Comparison of ENCODE assay signal across 13 mouse cellular contexts in the genomic region with DNA sequence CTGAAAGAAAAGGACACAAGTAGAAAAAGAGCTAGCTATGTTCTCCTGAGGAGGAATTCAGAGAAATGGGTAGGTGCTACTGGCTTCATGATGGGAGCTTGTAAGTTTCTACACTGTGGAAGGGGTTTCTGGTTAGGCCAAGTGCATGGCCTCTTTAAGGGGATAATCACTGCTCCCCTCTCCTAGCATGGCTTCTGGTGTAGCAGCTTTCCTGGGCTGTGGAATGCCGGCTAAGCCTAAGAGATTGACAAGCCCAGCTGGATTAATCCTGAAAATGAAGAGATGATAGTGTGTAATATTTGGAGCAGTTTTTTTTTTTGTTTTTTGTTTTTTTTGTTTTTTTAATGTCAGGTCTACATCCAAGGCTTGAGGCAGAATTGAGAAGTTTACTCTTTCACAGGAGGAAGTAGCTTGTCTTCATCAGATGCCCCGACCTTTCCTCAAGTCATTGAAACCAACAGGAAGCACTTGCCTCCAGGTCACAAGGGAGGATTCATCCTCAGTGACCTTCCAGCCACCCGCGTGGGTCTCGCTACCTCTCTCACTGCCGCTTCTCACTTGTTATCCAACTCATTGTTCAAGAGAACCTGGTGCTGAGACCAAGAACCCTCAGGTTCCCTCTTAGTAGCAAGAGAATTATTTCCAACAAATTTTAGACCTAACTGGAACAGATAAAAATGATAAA.
"Had no signal": no experiment of that assay in that cellular context is flagged by ENCODE, and none has a peak within 500 bp of the region (broad histone marks: within the 10 kb centered on the region; RNA-seq: fewer than 3 reads in every experiment).

No protein-coding gene starts in this region.

- H3K4me2 ChIP-seq: kidney, embryonic 15.5 days; limb, embryonic 13.5 days; liver, embryonic 13.5 days; midbrain, embryonic 12.5 days had no signal

- H3K9ac ChIP-seq: kidney, embryonic 15.5 days; limb, embryonic 13.5 days; liver, embryonic 13.5 days; midbrain, embryonic 12.5 days had no signal

- H3K4me3 ChIP-seq: kidney, embryonic 15.5 days; limb, embryonic 13.5 days; liver, embryonic 13.5 days; midbrain, embryonic 12.5 days had no signal

- DNase-seq: kidney, adult 2 months; kidney, postnatal 14 days; left cerebral cortex, postnatal 4 days; liver, embryonic 13.5 days; lung, adult 18-20 months; right cerebral cortex, postnatal 4 days; spleen, adult 18-20 months; thymus, postnatal 14 days had no signal

- H3K27ac ChIP-seq: limb, embryonic 13.5 days; liver, embryonic 13.5 days; midbrain, embryonic 12.5 days had no signal

- H3K36me3 ChIP-seq: kidney, embryonic 15.5 days; limb, embryonic 13.5 days; liver, embryonic 13.5 days; midbrain, embryonic 12.5 days had no signal

- H3K27me3 ChIP-seq: kidney, embryonic 15.5 days; limb, embryonic 13.5 days; midbrain, embryonic 12.5 days had no signal

- ATAC-seq: intestine, embryonic 16.5 days; midbrain, embryonic 16.5 days had no signal

- H3K9me3 ChIP-seq: kidney, embryonic 15.5 days; limb, embryonic 13.5 days; liver, embryonic 13.5 days; midbrain, embryonic 12.5 days had no signal
